Mouse (Mus musculus) ES-Bruce4 (cell line): ENCODE data around the gene Sln.

Experiments
- CTCF ChIP-seq: IDR thresholded peaks from one replicate; pipeline ENCODE4 v1.8.1; 2011; ENCODE audit warnings: low read depth, low read length
- EP300 ChIP-seq: IDR thresholded peaks from 2 replicates; pipeline ENCODE4 v1.6.1; 2011; ENCODE audit warnings: low read depth, low read length; ENCODE audit not compliant: insufficient read depth
- POLR2A ChIP-seq: IDR thresholded peaks from one replicate; pipeline ENCODE4 v1.8.1; 2011; ENCODE audit warnings: low read length; ENCODE audit not compliant: insufficient read depth

GRCm38 (mm10) chr9:53835976-53836375 lies 14.0 kb upstream of the Sln start:
- TF ChIP-seq CTCF, result no peak
- TF ChIP-seq POLR2A, result no peak
- no peak for TF ChIP-seq EP300
